Mouse (Mus musculus) heart, embryonic 16.5 days (tissue): ENCODE data around the gene Nup50. TPM values are rescaled to one million over a fixed set of nuclear protein-coding genes. Genes with fewer than 3 reads are reported as not detected.
"Not testable (repeated sequence)": the region's sequence is repeated elsewhere in the genome, so short reads cannot be mapped to it uniquely, and the experiment has no call there.

Source experiments
- ATAC-seq: fragments of 200-750 bp; cut with Nextera tagmentation; replicated peaks from 2 replicates; pipeline ENCODE4 v1.8.0; 2017; ENCODE audit warnings: moderate number of reproducible peaks; ENCODE audit not compliant: insufficient read depth, low FRiP score; ENCODE audit errors: extremely low read depth
- H3K27ac ChIP-seq: fragments of 300-500 bp; sonication (generic); 2 replicates; pipeline ENCODE4 v1.5.1; 2014; ENCODE audit warnings: mild to moderate bottlenecking, low read length, control low read depth, moderate library complexity
- H3K27me3 ChIP-seq: fragments of 300-500 bp; sonication (generic); 2 replicates; pipeline ENCODE4 v1.6.1; 2014; ENCODE audit warnings: low read length, mixed read lengths; ENCODE audit not compliant: control insufficient read depth, insufficient read depth
- H3K36me3 ChIP-seq: fragments of 300-500 bp; sonication (generic); 2 replicates; pipeline ENCODE4 v1.6.1; 2014; ENCODE audit not compliant: control insufficient read depth, insufficient read depth
- H3K4me1 ChIP-seq: fragments of 300-500 bp; sonication (generic); 2 replicates; pipeline ENCODE4 v1.6.1; 2014; ENCODE audit warnings: low read length, mixed read lengths; ENCODE audit not compliant: control insufficient read depth, insufficient read depth
- H3K4me2 ChIP-seq: fragments of 300-500 bp; sonication (generic); 2 replicates; pipeline ENCODE4 v1.6.1; 2014; ENCODE audit warnings: low read depth, mild to moderate bottlenecking, control low read depth, low read length
- H3K4me3 ChIP-seq: fragments of 300-500 bp; sonication (generic); 2 replicates; pipeline ENCODE4 v1.5.1; 2014; ENCODE audit warnings: mild to moderate bottlenecking, control low read depth, low read length
- H3K9ac ChIP-seq: fragments of 300-500 bp; sonication (generic); 2 replicates; pipeline ENCODE4 v1.6.1; 2014; ENCODE audit warnings: low read length, control low read depth
- H3K9me3 ChIP-seq: fragments of 300-500 bp; sonication (generic); replicated peaks from 2 replicates; pipeline ENCODE4 v1.6.1; 2016; ENCODE audit warnings: low read length; ENCODE audit not compliant: control insufficient read depth
- WGBS: fragments of 180-500 bp; shearing (Covaris S2); extraction: QIAGEN DNeasy Blood & Tissue Kit; methylation state at CpG from one replicate; pipeline ENCODE4 v1.1.7; 2014; 5-methylcytosine and 5-hydroxymethylcytosine counted together
- polyA plus RNA-seq: library from polyadenylated mRNA; unstranded; fragments of >200 nt; fragmentation: Nextera tagmentation; extraction: Ambion mirVana; gene quantifications from 2 replicates; pipeline ENCODE4 v1.2.1, GENCODE M21; 2015

Gene Nup50
- 18.7 and 20.6 TPM in 2 replicates for polyA plus RNA-seq

GRCm38 (mm10) chr15:84922884-84923507, at the start of gene Nup50:
Gene Nup50 (plus strand): TSS chr15:84923411.
- WGBS = 0% methylated on average over 58 of the region's 60 CpGs
- H3K9me3 ChIP-seq = no peaks in the 10 kb centered on the region
- H3K4me2 ChIP-seq = peak within 1 kb of the TSS; percentile 77
- peak; percentile 91 for ATAC-seq
- peak within 1 kb of the TSS; percentile 93 for H3K9ac ChIP-seq
- no peaks in the 10 kb centered on the region for H3K27me3 ChIP-seq
- H3K4me3 ChIP-seq = peak within 1 kb of the TSS; percentile 83
- H3K36me3 ChIP-seq = peaks cover 7% of the 10 kb centered on the region
- H3K4me1 ChIP-seq = peaks cover 20% of the 10 kb centered on the region
- peak within 1 kb of the TSS; percentile 98 for H3K27ac ChIP-seq

GRCm38 (mm10) chr15:84873867-84874266, 49.3 kb upstream of the Nup50 start:
- whole genome bisulfite sequencing = 54% methylated on average over 4 of the region's 4 CpGs
- Histone ChIP-seq H3K4me2 (no peak overlapping the region), H3K9ac (no peak overlapping the region), H3K9me3 (no peaks in the 10 kb centered on the region), H3K36me3 (no peaks in the 10 kb centered on the region), H3K27ac (no peak overlapping the region), H3K27me3 (no peaks in the 10 kb centered on the region), H3K4me3 (no peak overlapping the region), H3K4me1 (no peaks in the 10 kb centered on the region)
- ATAC-seq = no peak

- Histone ChIP-seq H3K9ac (no peak overlapping the region), H3K27ac (no peak overlapping the region), H3K4me2 (no peak overlapping the region), H3K36me3 (no peaks in the 10 kb centered on the region), H3K9me3 (no peaks in the 10 kb centered on the region), H3K4me3 (no peak overlapping the region), H3K27me3 (no peaks in the 10 kb centered on the region), H3K4me1 (no peaks in the 10 kb centered on the region)
- WGBS = 71% methylated on average over 12 of the region's 12 CpGs
- ATAC-seq = no peak
Observed at GRCm38 (mm10) chr15:84877029-84877815, 46.0 kb upstream of the Nup50 start.

DNA sequence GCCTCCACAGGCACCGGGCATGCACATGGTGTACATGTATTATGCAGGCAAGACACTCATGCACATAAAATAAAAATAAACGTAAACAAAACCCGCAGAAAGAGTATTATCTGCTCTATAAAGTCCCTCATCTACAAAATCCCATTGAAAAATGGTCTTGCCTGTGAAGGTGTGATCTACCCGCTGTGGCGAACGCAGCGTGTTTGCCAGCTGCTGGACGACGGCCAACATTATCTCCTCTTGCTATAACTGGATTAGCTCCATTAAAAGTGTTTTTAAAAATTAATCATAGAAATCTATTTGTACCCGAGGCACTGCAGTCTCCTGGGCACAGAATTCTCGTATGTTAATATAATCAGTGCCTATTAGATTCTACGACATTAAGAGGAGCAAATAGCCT, 35.1 kb upstream of the Nup50 start:
- H3K4me3 ChIP-seq = no peak overlapping the region
- ATAC-seq = no peak
- no peak overlapping the region for H3K27ac ChIP-seq
- H3K36me3 ChIP-seq = no peaks in the 10 kb centered on the region
- H3K4me1 ChIP-seq = no peaks in the 10 kb centered on the region
- no peak overlapping the region for H3K9ac ChIP-seq
- no peaks in the 10 kb centered on the region for H3K9me3 ChIP-seq
- no peak overlapping the region for H3K4me2 ChIP-seq
- no peaks in the 10 kb centered on the region for H3K27me3 ChIP-seq
- 61% methylated on average over 12 of the region's 12 CpGs for WGBS

DNA sequence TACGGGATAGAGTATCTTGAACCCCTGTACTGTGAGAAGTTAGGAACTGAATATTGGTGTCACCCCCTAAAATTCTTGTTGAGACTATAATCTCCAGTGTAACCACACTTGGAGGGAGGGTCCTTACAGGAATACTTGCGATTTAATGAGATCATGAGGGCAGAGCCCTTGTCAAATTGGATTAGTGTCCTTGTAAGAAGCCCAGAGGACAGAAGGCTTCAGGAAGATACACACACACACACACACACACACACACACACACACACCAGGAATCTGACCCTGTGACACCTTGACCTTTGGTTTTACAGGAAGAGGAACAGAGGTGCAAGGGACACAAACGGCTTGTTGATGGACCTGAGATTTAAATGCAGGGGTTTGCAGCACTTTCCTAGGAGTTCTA, 32.0 kb upstream of the Nup50 start:
- no peak for ATAC-seq
- no peak overlapping the region for H3K27ac ChIP-seq
- no peaks in the 10 kb centered on the region for H3K9me3 ChIP-seq
- no peaks in the 10 kb centered on the region for H3K27me3 ChIP-seq
- no peak overlapping the region for H3K4me2 ChIP-seq
- WGBS = 48% methylated on average over 3 of the region's 3 CpGs
- H3K36me3 ChIP-seq = no peaks in the 10 kb centered on the region
- H3K9ac ChIP-seq = no peak overlapping the region
- H3K4me1 ChIP-seq = no peaks in the 10 kb centered on the region
- no peak overlapping the region for H3K4me3 ChIP-seq

DNA sequence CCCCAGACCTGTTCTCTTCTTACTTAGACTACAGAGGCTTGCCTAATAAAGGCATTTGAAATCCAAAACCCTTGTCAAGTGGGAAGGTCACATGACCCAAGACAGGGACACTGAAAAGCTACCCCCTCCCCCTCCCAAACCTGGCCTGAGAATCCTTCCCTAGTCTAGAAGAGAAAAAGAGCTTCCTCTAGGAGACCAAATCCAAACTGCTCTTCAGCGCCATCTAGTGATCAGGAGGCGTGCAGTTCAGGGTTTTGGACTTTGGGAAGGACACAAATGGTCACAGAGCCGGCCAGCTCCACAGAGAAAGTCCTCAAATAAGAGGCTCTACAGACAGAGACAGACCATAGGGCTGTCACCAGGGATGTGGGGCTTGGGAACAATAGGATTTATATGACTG, 31.6 kb upstream of the Nup50 start:
- H3K27me3 ChIP-seq = no peaks in the 10 kb centered on the region
- no peak overlapping the region for H3K9ac ChIP-seq
- no peak overlapping the region for H3K4me2 ChIP-seq
- no peaks in the 10 kb centered on the region for H3K36me3 ChIP-seq
- no peak overlapping the region for H3K4me3 ChIP-seq
- ATAC-seq = no peak
- WGBS = 1% methylated on average over 3 of the region's 3 CpGs
- H3K4me1 ChIP-seq = no peaks in the 10 kb centered on the region
- H3K9me3 ChIP-seq = no peaks in the 10 kb centered on the region
- H3K27ac ChIP-seq = no peak overlapping the region

GRCm38 (mm10) chr15:84896216-84896615, 27.0 kb upstream of the Nup50 start:
- not testable (repeated sequence) for H3K27ac ChIP-seq, H3K4me3 ChIP-seq, H3K36me3 ChIP-seq, H3K9me3 ChIP-seq, H3K27me3 ChIP-seq, H3K4me1 ChIP-seq, ATAC-seq, H3K9ac ChIP-seq, H3K4me2 ChIP-seq
- 73% methylated on average over 10 of the region's 10 CpGs for WGBS

DNA sequence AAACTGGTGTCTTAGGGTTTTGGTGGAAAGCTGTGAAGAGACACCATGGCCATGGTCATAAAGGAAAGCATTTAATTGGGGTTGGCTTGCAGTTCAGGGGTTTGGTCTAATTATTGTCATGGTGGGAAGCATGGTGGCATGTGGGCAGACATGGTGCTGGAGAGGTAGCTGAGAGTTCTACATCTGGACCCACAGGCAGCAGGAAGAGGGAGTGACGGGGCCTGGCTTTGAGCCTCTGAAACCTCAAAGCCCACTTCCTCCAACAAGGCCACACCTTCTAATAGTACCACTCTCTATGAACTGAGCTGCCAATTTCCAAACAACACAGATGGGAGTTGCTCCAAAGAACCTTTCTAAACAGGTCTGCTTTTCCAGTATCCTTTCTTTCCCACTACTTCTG, 26.5 kb upstream of the Nup50 start:
- H3K27me3 ChIP-seq = no peaks in the 10 kb centered on the region; the same call in 1 of the 2 replicates
- H3K4me3 ChIP-seq = no peak overlapping the region
- H3K4me2 ChIP-seq = no peak overlapping the region
- H3K36me3 ChIP-seq = no peaks in the 10 kb centered on the region
- 52% methylated on average over 1 of the region's 1 CpGs for WGBS
- peaks cover 8% of the 10 kb centered on the region for H3K4me1 ChIP-seq
- no peaks in the 10 kb centered on the region for H3K9me3 ChIP-seq
- H3K9ac ChIP-seq = no peak overlapping the region
- no peak for ATAC-seq
- H3K27ac ChIP-seq = no peak overlapping the region

DNA sequence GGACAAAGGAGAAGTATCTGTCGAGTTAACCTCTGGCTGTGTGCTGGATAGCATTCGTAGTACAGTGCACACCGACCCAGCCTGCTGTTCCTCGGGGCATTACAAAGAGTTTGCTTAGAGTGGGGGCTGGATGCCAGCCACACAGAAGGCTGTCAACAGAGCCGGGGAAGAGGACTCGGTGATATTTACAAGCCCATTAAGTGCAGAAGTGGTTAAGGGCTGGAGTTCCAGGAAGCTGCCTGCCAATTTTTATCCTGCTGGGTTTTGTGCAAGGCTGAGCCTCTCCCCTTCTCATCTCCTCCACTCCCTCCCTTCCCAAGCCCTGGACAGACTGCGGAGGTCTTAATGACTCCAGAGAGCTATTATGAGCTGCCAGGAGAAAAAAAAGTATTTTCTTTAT, 25.1 kb upstream of the Nup50 start:
- peak; percentile 58; the same call in 1 of the 2 replicates for ATAC-seq
- peak overlapping the region; percentile 9; the same call in 1 of the 2 replicates for H3K27ac ChIP-seq
- peak overlapping the region; percentile 19; the same call in 1 of the 2 replicates for H3K4me2 ChIP-seq
- H3K36me3 ChIP-seq = no peaks in the 10 kb centered on the region
- H3K9me3 ChIP-seq = no peaks in the 10 kb centered on the region
- H3K9ac ChIP-seq = no peak overlapping the region
- peaks cover 8% of the 10 kb centered on the region for H3K4me1 ChIP-seq
- WGBS = 18% methylated on average over 7 of the region's 7 CpGs
- no peaks in the 10 kb centered on the region; the same call in 1 of the 2 replicates for H3K27me3 ChIP-seq
- no peak overlapping the region for H3K4me3 ChIP-seq
